Mouse (Mus musculus): ENCODE results near the gene Plekha1. TPM values are rescaled to one million over a fixed set of nuclear protein-coding genes. Genes with fewer than 3 reads are reported as not detected.
A peak's percentile ranks its signal among the peaks of the same experiment; 100 is the strongest.

Plekha1 gene
- polyA plus RNA-seq, 1 experiment = 60.8 TPM

GRCm38 (mm10) chr7:130857973-130858372 is 7.6 kb upstream of the Plekha1 start:
- Histone ChIP-seq H3K27ac (ENCODE audit: insufficient read depth, low read length) (no peak overlapping the region), H3K4me1 (ENCODE audit: control insufficient read depth, insufficient read depth, low read length) (peaks cover 9% of the 10 kb centered on the region; the same call in 1 of the 2 replicates), H3K4me3 (ENCODE audit: insufficient read depth, low read length) (no peak overlapping the region)
- TF ChIP-seq CTCF (IDR thresholded peaks at IDR 0.05; ENCODE audit: borderline replicate concordance, insufficient read depth, low read length) = no peak
- no peak for TF ChIP-seq POLR2A (IDR thresholded peaks at IDR 0.05; ENCODE audit: low read depth, low read length)

- no peak overlapping the region for H3K4me3 ChIP-seq (ENCODE audit: insufficient read depth, low read length)
- no peak overlapping the region for H3K27ac ChIP-seq (ENCODE audit: insufficient read depth, low read length)
- peaks cover 9% of the 10 kb centered on the region; the same call in 1 of the 2 replicates for H3K4me1 ChIP-seq (ENCODE audit: control insufficient read depth, insufficient read depth, low read length)
- no peak for TF ChIP-seq POLR2A (IDR thresholded peaks at IDR 0.05; ENCODE audit: low read depth, low read length)
- no peak for TF ChIP-seq CTCF (IDR thresholded peaks at IDR 0.05; ENCODE audit: borderline replicate concordance, insufficient read depth, low read length)
Measured at GRCm38 (mm10) chr7:130859926-130860325, 5.6 kb upstream of the Plekha1 start.

- H3K27ac ChIP-seq (ENCODE audit: insufficient read depth, low read length) = peak overlapping the region; percentile 45; the same call in 1 of the 2 replicates
- no peak for TF ChIP-seq CTCF (IDR thresholded peaks at IDR 0.05; ENCODE audit: borderline replicate concordance, insufficient read depth, low read length)
- TF ChIP-seq POLR2A (IDR thresholded peaks at IDR 0.05; ENCODE audit: low read depth, low read length) = no peak
- no peak overlapping the region for H3K4me3 ChIP-seq (ENCODE audit: insufficient read depth, low read length)
- peaks cover 9% of the 10 kb centered on the region; the same call in 1 of the 2 replicates for H3K4me1 ChIP-seq (ENCODE audit: control insufficient read depth, insufficient read depth, low read length)
Measured at GRCm38 (mm10) chr7:130860721-130861142, 4.8 kb upstream of the Plekha1 start.

GRCm38 (mm10) chr7:130862501-130862900 is 3.1 kb upstream of the Plekha1 start:
- H3K4me1 ChIP-seq (ENCODE audit: control insufficient read depth, insufficient read depth, low read length) = peaks cover 9% of the 10 kb centered on the region; the same call in 1 of the 2 replicates
- no peak for TF ChIP-seq POLR2A (IDR thresholded peaks at IDR 0.05; ENCODE audit: low read depth, low read length)
- TF ChIP-seq CTCF (IDR thresholded peaks at IDR 0.05; ENCODE audit: borderline replicate concordance, insufficient read depth, low read length) = no peak
- H3K27ac ChIP-seq (ENCODE audit: insufficient read depth, low read length) = no peak overlapping the region
- H3K4me3 ChIP-seq (ENCODE audit: insufficient read depth, low read length) = no peak overlapping the region

GRCm38 (mm10) chr7:130864711-130865110 is 845 bp upstream of the Plekha1 start:
- TF ChIP-seq CTCF (IDR thresholded peaks at IDR 0.05; ENCODE audit: borderline replicate concordance, insufficient read depth, low read length) (no peak), POLR2A (IDR thresholded peaks at IDR 0.05; ENCODE audit: low read depth, low read length) (no peak)
- Histone ChIP-seq H3K4me3 (ENCODE audit: insufficient read depth, low read length) (no peak overlapping the region), H3K4me1 (ENCODE audit: control insufficient read depth, insufficient read depth, low read length) (peaks cover 9% of the 10 kb centered on the region; the same call in 1 of the 2 replicates), H3K27ac (ENCODE audit: insufficient read depth, low read length) (no peak overlapping the region)

GRCm38 (mm10) chr7:130866640-130867039 is 1.1 kb downstream of the Plekha1 start:
- no peak for TF ChIP-seq CTCF (IDR thresholded peaks at IDR 0.05; ENCODE audit: borderline replicate concordance, insufficient read depth, low read length)
- TF ChIP-seq POLR2A (IDR thresholded peaks at IDR 0.05; ENCODE audit: low read depth, low read length) = no peak
- Histone ChIP-seq H3K4me3 (ENCODE audit: insufficient read depth, low read length) (peak overlapping the region; percentile 97), H3K27ac (ENCODE audit: insufficient read depth, low read length) (no peak overlapping the region; the same call in 1 of the 2 replicates), H3K4me1 (ENCODE audit: control insufficient read depth, insufficient read depth, low read length) (peaks cover 1% of the 10 kb centered on the region; the same call in 1 of the 2 replicates)

GRCm38 (mm10) chr7:130867256-130867655 is 1.7 kb downstream of the Plekha1 start:
- Histone ChIP-seq H3K27ac (ENCODE audit: insufficient read depth, low read length) (no peak overlapping the region), H3K4me1 (ENCODE audit: control insufficient read depth, insufficient read depth, low read length) (no peaks in the 10 kb centered on the region), H3K4me3 (ENCODE audit: insufficient read depth, low read length) (peak overlapping the region; percentile 22; the same call in 1 of the 2 replicates)
- TF ChIP-seq POLR2A (IDR thresholded peaks at IDR 0.05; ENCODE audit: low read depth, low read length) (no peak), CTCF (IDR thresholded peaks at IDR 0.05; ENCODE audit: borderline replicate concordance, insufficient read depth, low read length) (no peak)

GRCm38 (mm10) chr7:130884161-130884560 is 18.6 kb downstream of the Plekha1 start:
- H3K27ac ChIP-seq (ENCODE audit: insufficient read depth, low read length) = no peak overlapping the region
- no peak overlapping the region for H3K4me3 ChIP-seq (ENCODE audit: insufficient read depth, low read length)
- TF ChIP-seq CTCF (IDR thresholded peaks at IDR 0.05; ENCODE audit: borderline replicate concordance, insufficient read depth, low read length) (no peak), POLR2A (IDR thresholded peaks at IDR 0.05; ENCODE audit: low read depth, low read length) (no peak)
- peaks cover 5% of the 10 kb centered on the region; the same call in 1 of the 2 replicates for H3K4me1 ChIP-seq (ENCODE audit: control insufficient read depth, insufficient read depth, low read length)

- H3K27ac ChIP-seq (ENCODE audit: insufficient read depth, low read length) = no peak overlapping the region
- TF ChIP-seq POLR2A (IDR thresholded peaks at IDR 0.05; ENCODE audit: low read depth, low read length) = no peak
- no peak for TF ChIP-seq CTCF (IDR thresholded peaks at IDR 0.05; ENCODE audit: borderline replicate concordance, insufficient read depth, low read length)
- H3K4me3 ChIP-seq (ENCODE audit: insufficient read depth, low read length) = no peak overlapping the region
- 0 out of 2 replicates have a peak, but pooled peaks cover 4% of the 10 kb centered on the region for H3K4me1 ChIP-seq (ENCODE audit: control insufficient read depth, insufficient read depth, low read length)
Measured at GRCm38 (mm10) chr7:130886246-130886645, 20.7 kb downstream of the Plekha1 start.

- H3K4me1 ChIP-seq (ENCODE audit: control insufficient read depth, insufficient read depth, low read length) = 0 out of 2 replicates have a peak, but pooled peaks cover 4% of the 10 kb centered on the region
- H3K27ac ChIP-seq (ENCODE audit: insufficient read depth, low read length) = no peak overlapping the region
- TF ChIP-seq CTCF (IDR thresholded peaks at IDR 0.05; ENCODE audit: borderline replicate concordance, insufficient read depth, low read length) (no peak), POLR2A (IDR thresholded peaks at IDR 0.05; ENCODE audit: low read depth, low read length) (no peak)
- H3K4me3 ChIP-seq (ENCODE audit: insufficient read depth, low read length) = no peak overlapping the region
Measured at GRCm38 (mm10) chr7:130887946-130888345, 22.4 kb downstream of the Plekha1 start.

Measured in embryonic fibroblast, embryonic 13.5 days (primary cell).